Mouse (Mus musculus): ENCODE measurements around the gene Fundc2. TPM values are rescaled to one million over a fixed set of nuclear protein-coding genes. Genes with fewer than 3 reads are reported as not detected.

The Fundc2 gene
- polyA plus RNA-seq, 1 experiment from 2014 or later, result 54.1 TPM

GRCm38 (mm10) chrX:75403350-75403749 lies 21.2 kb downstream of the Fundc2 start:
- ATAC-seq (replicated peaks; ENCODE audit: insufficient number of reproducible peaks, low FRiP score, low TSS enrichment, low read depth), result no peak
- DNase-seq (ENCODE audit: low spot score), result no peak
- Histone ChIP-seq H3K4me1 (ENCODE audit: control insufficient read depth, insufficient read depth, low read length) (no peaks in the 10 kb centered on the region), H3K27me3 (ENCODE audit: control insufficient read depth, insufficient read depth, low read length) (no peaks in the 10 kb centered on the region), H3K9ac (replicated peaks; ENCODE audit: low read length) (no peak overlapping the region), H3K4me3 (ENCODE audit: low read depth, low read length) (no peak overlapping the region), H3K9me3 (replicated peaks; ENCODE audit: control insufficient read depth, low read length) (no peaks in the 10 kb centered on the region), H3K4me2 (ENCODE audit: low read depth, low read length) (no peak overlapping the region), H3K27ac (replicated peaks; ENCODE audit: low read depth, low read length) (no peak overlapping the region), H3K36me3 (replicated peaks; ENCODE audit: control insufficient read depth, insufficient read depth, low read depth, low read length) (no peaks in the 10 kb centered on the region)

- ATAC-seq (replicated peaks; ENCODE audit: insufficient number of reproducible peaks, low FRiP score, low TSS enrichment, low read depth) (no peak), DNase-seq (ENCODE audit: low spot score) (no peak)
- H3K4me1 ChIP-seq (ENCODE audit: control insufficient read depth, insufficient read depth, low read length), result no peaks in the 10 kb centered on the region
- H3K36me3 ChIP-seq (replicated peaks; ENCODE audit: control insufficient read depth, insufficient read depth, low read depth, low read length), result no peaks in the 10 kb centered on the region
- no peak overlapping the region for H3K9ac ChIP-seq (replicated peaks; ENCODE audit: low read length)
- no peak overlapping the region for H3K4me3 ChIP-seq (ENCODE audit: low read depth, low read length)
- H3K9me3 ChIP-seq (replicated peaks; ENCODE audit: control insufficient read depth, low read length), result no peaks in the 10 kb centered on the region
- H3K27me3 ChIP-seq (ENCODE audit: control insufficient read depth, insufficient read depth, low read length), result no peaks in the 10 kb centered on the region
- 95% methylated on average over 1 of the region's 1 CpGs for WGBS
- H3K4me2 ChIP-seq (ENCODE audit: low read depth, low read length), result no peak overlapping the region
- H3K27ac ChIP-seq (replicated peaks; ENCODE audit: low read depth, low read length), result no peak overlapping the region
Measured at GRCm38 (mm10) chrX:75409711-75410110, 27.5 kb downstream of the Fundc2 start.

GRCm38 (mm10) chrX:75415936-75416785 lies 34.0 kb downstream of the Fundc2 start, which contains the start of the genes Cmc4, Mtcp1 and Brcc3:
Gene Cmc4, minus strand, starts transcription at chrX:75416584.
Gene Mtcp1, minus strand, starts transcription at chrX:75416588.
Gene Brcc3, plus strand, starts transcription at chrX:75416628.
- Histone ChIP-seq H3K27ac (replicated peaks; ENCODE audit: low read depth, low read length) (peak within 1 kb of the TSS; percentile 79), H3K36me3 (replicated peaks; ENCODE audit: control insufficient read depth, insufficient read depth, low read depth, low read length) (no peaks in the 10 kb centered on the region), H3K4me3 (ENCODE audit: low read depth, low read length) (peak within 1 kb of the TSS; percentile 48), H3K9me3 (replicated peaks; ENCODE audit: control insufficient read depth, low read length) (no peaks in the 10 kb centered on the region), H3K4me2 (ENCODE audit: low read depth, low read length) (peak within 1 kb of the TSS; percentile 32), H3K27me3 (ENCODE audit: control insufficient read depth, insufficient read depth, low read length) (no peaks in the 10 kb centered on the region), H3K4me1 (ENCODE audit: control insufficient read depth, insufficient read depth, low read length) (no peaks in the 10 kb centered on the region), H3K9ac (replicated peaks; ENCODE audit: low read length) (peak within 1 kb of the TSS; percentile 66)
- 19% methylated on average over 45 of the region's 52 CpGs for WGBS
- ATAC-seq (replicated peaks; ENCODE audit: insufficient number of reproducible peaks, low FRiP score, low TSS enrichment, low read depth) (peak; percentile 99), DNase-seq (ENCODE audit: low spot score) (peak; percentile 89)

Other genes with a start within 250 kb of the Fundc2 start
- gene Smim9, start 218.6 kb upstream of the Fundc2 start, polyA plus RNA-seq (2014; fragmentation: Nextera tagmentation; extraction: Ambion mirVana), result not detected in 2 replicates
- 0.93 and 1.2 TPM in 2 replicates for gene F8, start 216 bp downstream of the Fundc2 start, polyA plus RNA-seq (2014; fragmentation: Nextera tagmentation; extraction: Ambion mirVana)
- gene Cmc4, start 34.2 kb downstream of the Fundc2 start, polyA plus RNA-seq (2014; fragmentation: Nextera tagmentation; extraction: Ambion mirVana), result 23.3 and 26.2 TPM in 2 replicates
- 7.1 and 9.4 TPM in 2 replicates for gene Mtcp1, start 34.2 kb downstream of the Fundc2 start, polyA plus RNA-seq (2014; fragmentation: Nextera tagmentation; extraction: Ambion mirVana)
- gene Brcc3, start 34.2 kb downstream of the Fundc2 start, polyA plus RNA-seq (2014; fragmentation: Nextera tagmentation; extraction: Ambion mirVana), result 73.9 and 75.6 TPM in 2 replicates
- 212 and 232 TPM in 2 replicates for gene Vbp1, start 131.9 kb downstream of the Fundc2 start, polyA plus RNA-seq (2014; fragmentation: Nextera tagmentation; extraction: Ambion mirVana)
- gene Rab39b, start 195.8 kb downstream of the Fundc2 start, polyA plus RNA-seq (2014; fragmentation: Nextera tagmentation; extraction: Ambion mirVana), result 8.2 and 8.9 TPM in 2 replicates

Measured in embryonic facial prominence, embryonic 11.5 days (tissue).